Mouse (Mus musculus): Measurements from ENCODE around the gene Tmem108.

Gene Tmem108

DNA sequence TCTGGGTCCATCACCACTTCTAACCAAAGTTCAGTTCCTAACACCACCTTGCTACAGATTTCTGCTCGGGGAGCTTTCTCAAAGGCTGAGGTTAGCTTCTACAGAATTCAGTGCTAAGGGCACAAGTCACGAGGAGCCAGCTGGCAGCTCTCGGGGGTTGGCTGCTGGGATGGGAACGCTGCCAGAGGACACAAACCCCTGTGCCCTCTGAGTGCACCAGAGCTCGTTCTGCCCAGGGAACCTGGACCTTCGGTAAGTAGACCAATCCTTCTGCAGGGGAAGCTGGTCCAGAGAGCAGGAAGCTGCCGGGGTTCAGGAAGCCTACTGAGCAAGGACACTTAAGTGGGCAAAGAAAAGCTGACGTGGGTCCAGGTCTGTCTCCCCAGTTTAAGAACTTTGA, 40.6 kb downstream of the Tmem108 start:
- DNase-seq (ENCODE audit: low spot score in 2 of 2): no peak

DNA sequence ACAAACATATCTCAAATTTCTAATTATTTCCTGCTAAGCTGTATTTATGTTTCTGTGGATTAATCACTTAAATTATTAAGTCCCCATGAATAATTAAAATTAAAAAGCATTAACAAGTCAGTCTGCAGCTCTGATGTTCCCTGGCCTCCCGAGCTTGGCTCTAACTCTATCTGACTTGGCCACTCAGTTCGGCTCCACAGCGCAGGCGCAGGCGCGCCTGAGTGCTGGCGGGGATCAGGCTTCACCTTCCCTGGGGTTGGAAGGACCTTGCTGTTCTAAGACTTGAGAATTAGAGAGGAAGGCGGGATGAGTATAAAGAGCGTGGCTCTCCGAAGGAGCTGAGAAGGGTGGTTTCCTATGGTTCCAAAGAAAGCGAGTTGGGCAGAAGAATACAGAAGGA, 41.6 kb downstream of the Tmem108 start:
- DNase-seq (ENCODE audit: low spot score in 2 of 2): no peak

DNA sequence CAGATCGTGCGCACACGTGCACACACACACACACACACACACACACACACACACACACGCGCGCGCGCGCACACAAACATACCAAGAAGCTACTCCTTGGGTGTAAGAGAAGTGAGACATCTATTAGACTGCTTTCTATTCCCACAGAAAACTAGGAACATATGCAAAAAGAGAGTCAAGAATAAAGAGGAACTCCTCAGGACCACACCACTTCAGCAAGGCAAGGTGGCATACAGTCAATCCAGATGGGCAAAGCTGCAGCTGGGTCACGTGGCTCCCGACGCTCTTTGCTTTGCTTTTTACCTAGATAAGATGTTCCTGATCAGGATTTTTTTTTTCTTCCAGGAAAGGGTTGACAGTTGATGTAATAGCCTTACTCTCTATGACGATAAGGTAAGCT, 45.6 kb downstream of the Tmem108 start:
- DNase-seq (ENCODE audit: low spot score in 2 of 2): no peak

GRCm38 (mm10) chr9:103715352-103715751, 46.3 kb downstream of the Tmem108 start:
- no peak for DNase-seq (ENCODE audit: low spot score in 2 of 2)

GRCm38 (mm10) chr9:103713230-103713629, 48.4 kb downstream of the Tmem108 start:
- DNase-seq (ENCODE audit: low spot score in 2 of 2): no peak

GRCm38 (mm10) chr9:103712711-103713110, 48.9 kb downstream of the Tmem108 start:
- no peak for DNase-seq (ENCODE audit: low spot score in 2 of 2)

DNA sequence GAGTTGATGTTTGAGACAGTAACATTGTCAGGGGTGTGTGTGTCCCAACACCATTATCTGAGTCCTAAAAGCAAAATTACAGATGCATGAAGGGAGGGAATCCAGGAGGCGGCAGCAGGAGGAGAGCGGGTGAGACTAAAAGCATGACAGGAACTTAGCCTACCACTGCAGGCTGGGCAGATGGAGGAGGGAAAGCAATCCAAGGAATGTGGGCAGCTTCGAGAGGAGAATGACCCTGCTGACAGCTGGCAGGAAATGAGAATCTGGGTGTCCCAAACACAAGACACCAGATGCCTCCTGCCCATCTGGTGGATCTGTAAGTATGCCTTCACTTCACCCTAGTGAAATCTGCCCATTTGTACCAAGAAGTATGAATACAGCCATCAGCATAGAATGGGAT, 51.9 kb downstream of the Tmem108 start:
- DNase-seq (ENCODE audit: low spot score in 2 of 2): no peak

- DNase-seq (ENCODE audit: low spot score in 2 of 2): peak; percentile 69 to 75
Measured at GRCm38 (mm10) chr9:103708514-103709173, 53.0 kb downstream of the Tmem108 start.

- DNase-seq (ENCODE audit: low spot score in 2 of 2): no peak
Measured at GRCm38 (mm10) chr9:103707857-103708256, 53.8 kb downstream of the Tmem108 start.

DNA sequence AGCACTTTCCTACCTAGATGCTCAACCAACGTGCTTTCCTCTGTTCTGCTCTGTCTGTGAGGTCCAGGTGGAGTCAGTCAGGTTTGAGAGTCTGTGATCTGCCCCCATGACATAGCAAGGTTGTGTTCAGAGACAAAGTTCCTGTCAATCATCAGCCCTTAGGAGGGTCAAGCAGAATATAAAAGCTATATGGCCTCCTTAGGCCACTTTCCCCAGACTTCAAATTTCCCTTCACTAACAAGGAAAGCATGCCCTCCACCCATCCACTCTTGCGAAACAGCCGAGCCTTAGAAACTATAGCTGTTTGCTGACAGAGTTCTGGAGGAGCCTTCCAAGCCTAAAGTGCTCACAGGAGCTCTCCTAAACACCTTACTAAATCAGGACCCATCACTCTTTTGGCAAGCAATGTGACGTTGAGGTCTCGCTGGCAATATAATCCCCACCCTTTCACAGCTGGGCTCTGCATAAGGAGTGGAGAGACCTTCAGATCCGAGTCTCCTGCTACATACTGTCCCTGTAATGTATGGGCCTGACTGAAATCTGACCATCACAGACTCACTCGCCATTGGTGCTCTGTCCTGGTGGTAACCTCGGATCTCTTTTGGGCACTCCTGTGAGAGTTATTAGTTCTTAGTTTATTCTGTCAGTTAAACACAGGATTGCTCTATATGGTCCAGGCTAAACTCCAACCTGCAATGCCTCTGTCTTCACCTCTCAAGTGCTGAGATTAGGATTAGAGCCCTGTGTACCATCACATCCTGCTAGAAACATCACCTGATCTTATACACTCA, 54.4 kb downstream of the Tmem108 start:
- DNase-seq (ENCODE audit: low spot score in 2 of 2): no peak

DNA sequence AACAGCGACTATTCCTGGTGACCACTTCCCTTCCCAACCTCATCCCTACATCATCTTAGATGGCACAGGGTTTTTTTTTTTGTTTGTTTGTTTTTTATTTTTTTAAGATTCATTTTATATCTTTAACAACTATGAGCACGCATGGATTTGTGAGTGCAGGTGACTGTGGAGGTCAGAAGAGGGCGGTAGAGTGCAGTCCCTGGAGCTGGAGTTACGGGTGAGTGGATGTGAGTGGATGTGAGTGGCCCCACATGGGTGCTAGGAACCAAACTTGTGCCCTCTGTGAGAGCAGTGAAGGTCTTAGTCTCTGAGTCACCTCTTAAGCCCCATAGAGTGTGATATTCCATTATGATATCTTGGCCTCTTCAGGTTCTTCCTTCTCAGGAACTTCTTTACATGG, 55.9 kb downstream of the Tmem108 start:
- DNase-seq (ENCODE audit: low spot score in 2 of 2): no peak

DNA sequence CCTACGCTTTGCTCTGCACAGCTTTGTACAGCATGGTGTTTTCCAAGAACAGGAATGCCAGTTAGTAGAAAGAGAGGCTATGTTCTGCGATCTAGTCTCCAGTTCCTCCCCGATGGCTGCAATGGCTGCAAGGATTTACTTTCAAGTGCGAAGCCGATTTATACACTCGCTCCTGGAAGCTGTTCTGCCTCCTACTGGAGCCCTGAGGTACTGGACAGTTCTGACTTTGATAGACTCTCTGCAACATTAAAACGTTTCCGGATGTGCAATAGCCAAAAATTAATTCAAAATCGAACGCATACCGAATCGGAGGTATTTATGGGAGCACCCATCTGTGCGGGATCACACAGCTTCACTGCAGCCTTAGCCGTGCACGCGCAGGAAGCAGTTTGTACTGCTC, 58.6 kb downstream of the Tmem108 start:
- no peak for DNase-seq (ENCODE audit: low spot score in 2 of 2)

DNA sequence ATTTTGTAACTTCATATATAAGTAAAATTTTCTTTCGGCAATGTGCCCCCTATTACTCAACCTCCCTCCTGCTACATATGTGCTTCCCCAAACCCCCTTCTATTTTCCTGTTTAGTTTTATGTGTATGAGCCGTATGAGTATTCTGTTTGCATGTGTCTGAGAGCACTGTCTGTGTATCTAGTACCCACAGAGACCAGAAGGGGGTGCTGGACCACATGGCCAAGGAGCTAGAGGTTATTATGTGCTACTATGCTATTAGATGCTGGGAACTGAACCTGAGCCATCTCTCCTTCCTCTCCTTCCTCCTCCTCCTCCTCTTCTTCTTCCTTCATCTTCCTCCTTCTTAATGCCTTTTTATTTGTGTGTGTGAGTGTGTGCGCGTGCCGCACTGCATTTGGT, 59.2 kb downstream of the Tmem108 start:
- DNase-seq (ENCODE audit: low spot score in 2 of 2): no peak

- no peak for DNase-seq (ENCODE audit: low spot score in 2 of 2)
Measured at GRCm38 (mm10) chr9:103701448-103701847, 60.2 kb downstream of the Tmem108 start.

GRCm38 (mm10) chr9:103700240-103700639, 61.4 kb downstream of the Tmem108 start:
- no peak for DNase-seq (ENCODE audit: low spot score in 2 of 2)

DNA sequence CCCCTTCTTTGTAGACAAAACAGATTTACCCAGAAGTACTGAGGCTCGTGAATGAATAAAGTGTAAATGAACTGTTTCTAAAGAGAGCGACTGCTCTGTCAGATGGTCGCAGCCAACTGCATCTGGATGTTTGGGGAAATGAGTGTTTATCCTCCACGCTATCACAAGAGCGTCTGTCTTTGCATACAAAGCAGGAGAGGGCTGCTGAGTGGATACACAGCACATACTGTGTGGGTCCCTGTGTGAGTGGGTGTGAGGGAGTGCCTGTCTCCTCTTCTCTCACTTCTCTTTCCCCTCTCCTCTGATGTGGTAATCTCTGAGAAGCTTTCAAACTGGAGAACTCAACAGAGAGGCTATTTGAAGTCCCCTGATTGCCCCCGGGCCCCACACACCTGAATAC, 64.7 kb downstream of the Tmem108 start:
- peak; percentile 30 to 33 for DNase-seq (ENCODE audit: low spot score in 2 of 2)

DNA sequence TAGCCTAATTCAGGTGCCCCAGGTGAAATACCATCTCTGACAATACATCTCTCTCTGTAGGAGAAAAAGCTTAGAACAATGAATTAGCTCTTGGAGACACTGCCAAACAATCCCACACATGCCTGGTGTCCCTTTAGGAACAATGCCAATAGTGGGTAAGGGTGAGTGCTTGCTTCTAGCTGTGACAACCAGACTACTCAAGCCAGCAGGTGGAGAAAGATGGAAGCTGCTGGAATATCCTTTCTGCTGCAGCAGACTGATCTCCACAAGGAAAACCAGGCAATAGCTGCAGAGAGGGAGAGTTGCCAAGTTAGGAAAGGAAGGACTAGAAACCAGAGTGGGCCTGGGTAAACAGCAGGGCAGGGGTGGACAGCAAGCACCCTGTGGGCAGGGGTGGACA, 67.8 kb downstream of the Tmem108 start:
- no peak for DNase-seq (ENCODE audit: low spot score in 2 of 2)

- no peak for DNase-seq (ENCODE audit: low spot score in 2 of 2)
Measured at GRCm38 (mm10) chr9:103692699-103693098, 68.9 kb downstream of the Tmem108 start.

GRCm38 (mm10) chr9:103691847-103692246, 69.8 kb downstream of the Tmem108 start:
- DNase-seq (ENCODE audit: low spot score in 2 of 2): no peak

DNA sequence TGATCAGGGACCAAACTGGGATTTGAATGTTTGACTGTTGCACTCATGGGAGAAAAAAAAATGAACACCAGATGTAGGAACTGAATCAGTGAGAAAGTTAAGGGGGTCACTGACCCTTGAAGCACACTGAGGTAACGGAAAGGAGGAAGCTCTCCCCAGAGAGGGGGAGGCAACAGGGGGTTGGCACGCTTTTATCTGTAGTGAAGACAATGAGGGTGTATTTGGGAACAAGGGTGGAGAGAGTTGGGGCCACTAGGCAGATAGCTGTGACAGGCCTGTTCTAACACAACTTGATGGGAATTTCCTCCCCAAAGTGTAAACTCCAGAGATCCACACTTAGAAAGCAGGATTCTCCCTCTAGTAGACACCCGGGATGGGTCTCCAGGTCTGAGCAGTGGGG, 71.2 kb downstream of the Tmem108 start:
- DNase-seq (ENCODE audit: low spot score in 2 of 2): peak in 1 of 2 experiments; percentile 34

DNA sequence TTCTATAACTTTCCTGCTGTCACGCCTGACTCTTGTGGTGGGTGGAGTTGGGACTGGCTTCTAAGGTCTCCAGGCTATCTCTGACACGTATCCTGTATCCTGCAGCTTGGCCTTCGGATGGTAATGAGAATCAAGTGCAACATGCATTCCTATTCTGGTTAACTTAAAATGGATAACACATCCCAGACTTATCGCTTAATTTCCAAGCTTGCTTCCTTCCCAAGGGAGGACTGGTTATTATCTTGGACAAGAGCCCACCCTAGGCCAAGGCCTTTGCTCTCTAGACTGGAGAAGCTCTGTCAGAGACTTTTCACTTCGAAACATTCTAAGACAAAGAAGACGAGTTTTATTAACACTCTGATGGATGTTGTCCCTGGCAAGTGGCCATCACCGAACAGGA, 71.9 kb downstream of the Tmem108 start:
- no peak for DNase-seq (ENCODE audit: low spot score in 2 of 2)

DNA sequence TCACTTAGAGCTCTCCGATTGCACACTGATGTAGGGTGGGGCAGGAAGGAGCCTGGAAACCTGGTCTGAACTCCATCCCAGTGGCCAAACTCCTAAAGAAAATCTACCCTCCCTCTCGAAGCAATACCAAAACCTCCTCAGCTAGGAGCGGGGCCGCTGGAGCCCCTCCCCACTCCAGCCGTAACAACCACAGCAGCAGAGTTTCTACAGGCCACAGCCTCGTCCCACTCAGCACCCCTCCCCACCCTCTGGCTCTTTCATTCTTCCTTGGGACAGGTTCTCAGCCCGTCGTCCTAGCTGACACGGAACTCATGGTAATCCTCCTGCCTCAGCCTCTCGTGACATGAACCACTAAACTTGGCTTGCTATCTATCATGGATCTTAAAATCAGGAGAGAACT, 72.6 kb downstream of the Tmem108 start:
- DNase-seq (ENCODE audit: low spot score in 2 of 2): no peak

GRCm38 (mm10) chr9:103687130-103687529, 74.5 kb downstream of the Tmem108 start:
- no peak for DNase-seq (ENCODE audit: low spot score in 2 of 2)

All from spleen, postnatal 36 days (tissue).